Mouse (Mus musculus) megakaryocyte, embryonic 14.5 days (primary cell): ENCODE results near the gene Schip1.

Experiments
- FLI1 ChIP-seq: IDR thresholded peaks from 2 replicates; pipeline ENCODE4 v1.6.1; 2012; ENCODE audit warnings: low read length, inconsistent platforms, mixed read lengths
- GATA1 ChIP-seq: IDR thresholded peaks from 3 replicates; pipeline ENCODE4 v1.6.1; 2012; ENCODE audit warnings: mixed read lengths, low read length, inconsistent platforms, borderline replicate concordance

DNA sequence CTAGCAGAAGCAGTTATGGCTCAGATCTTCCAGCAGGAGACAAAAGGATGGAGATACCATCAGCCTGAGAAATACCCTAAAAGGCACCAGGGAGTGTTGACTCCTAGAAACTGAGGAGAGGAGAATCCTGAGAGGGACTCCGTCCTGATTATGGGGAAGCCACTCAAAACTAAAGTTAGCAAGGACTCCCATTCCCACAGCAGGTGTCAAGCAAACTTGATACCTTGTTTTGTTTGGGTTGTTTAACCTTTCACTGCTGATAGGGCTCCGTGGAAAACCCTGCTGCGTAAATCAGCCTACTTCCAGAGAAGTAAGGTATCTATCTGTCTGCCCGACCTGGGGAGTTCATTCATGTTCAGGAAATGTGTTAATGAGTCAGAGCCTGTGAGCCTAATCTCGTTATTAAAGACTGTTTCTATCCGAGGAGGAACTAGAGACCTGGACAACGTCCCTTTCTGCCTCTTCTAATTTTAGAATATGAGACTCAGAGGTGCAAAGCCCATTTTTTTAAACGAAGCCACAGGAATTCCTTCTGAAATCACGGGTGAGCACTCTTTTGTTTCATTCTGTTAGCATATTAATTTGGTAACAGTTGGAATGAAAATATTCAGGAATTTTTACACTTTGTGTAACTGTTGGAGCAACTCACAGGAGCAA is 593.1 kb downstream of the Schip1 start:
- TF ChIP-seq GATA1 = no peak
- TF ChIP-seq FLI1 = no peak
